Mouse (Mus musculus): ENCODE results near the gene Deup1.

GRCm38 (mm10) chr9:15578427-15578826, 49.3 kb downstream of the Deup1 start:
- TF ChIP-seq POLR2A (IDR thresholded peaks at IDR 0.05; ENCODE audit: insufficient read length, low read depth) (no peak), USF1 (IDR thresholded peaks at IDR 0.05; ENCODE audit: low read depth) (no peak)
